Mouse (Mus musculus): ENCODE measurements at regions not wholly inside any gene's neighbourhood (a gene's known extent, or its start where the extent isn't known, plus 50 kb on each side); places are given as distances from the start of the nearest gene placed in this dataset.

GRCm38 (mm10) chr1:133486370-133486769 lies 62.2 kb upstream of the Sox13 start:
- no peak for TF ChIP-seq POLR2A (IDR thresholded peaks at IDR 0.05; ENCODE audit: insufficient read length, low read depth)
- no peak for TF ChIP-seq POLR2AphosphoS2 (IDR thresholded peaks at IDR 0.05; ENCODE audit: insufficient read length, low read depth)
- no peak for TF ChIP-seq E2F4 (IDR thresholded peaks at IDR 0.05; ENCODE audit: insufficient read depth)
